Mouse (Mus musculus) CH12.LX (cell line): Measurements from ENCODE around the gene Gpr179. TPM values are rescaled to one million over a fixed set of nuclear protein-coding genes. Genes with fewer than 3 reads are reported as not detected.

Experiments used
- DNase-seq: peaks from one replicate; pipeline ENCODE4 v3.0.0-alpha.2; 2013; ENCODE audit errors: extremely low read depth
- H3K27ac ChIP-seq: 2 replicates; pipeline ENCODE4 v1.5.1; 2012; ENCODE audit warnings: low read depth, mild to moderate bottlenecking, control low read depth, moderate library complexity; ENCODE audit not compliant: insufficient read depth
- H3K27me3 ChIP-seq: replicated peaks from 2 replicates; pipeline ENCODE3; 2012; ENCODE audit warnings: inconsistent platforms
- H3K36me3 ChIP-seq, 2 experiments: replicated peaks in 1 of 2; 2 replicates each; pipeline versions ENCODE3 to v1.6.1; 2012; ENCODE audit warnings: inconsistent platforms in 1 of 2, low read length in 1 of 2, mild to moderate bottlenecking in 1 of 2, mixed read lengths in 1 of 2, moderate library complexity in 1 of 2; ENCODE audit not compliant: control insufficient read depth in 1 of 2, insufficient read depth in 1 of 2
- H3K4me1 ChIP-seq, 2 experiments: 2 replicates each; pipeline ENCODE4 v1.6.1; 2012; ENCODE audit warnings: inconsistent platforms in 1 of 2, moderate library complexity in 1 of 2; ENCODE audit not compliant: insufficient read depth in 2 of 2, control insufficient read depth in 1 of 2
- H3K4me2 ChIP-seq: 2 replicates; pipeline ENCODE4 v1.6.1; 2012; ENCODE audit warnings: low read depth, mild to moderate bottlenecking, control low read depth; ENCODE audit not compliant: poor library complexity, insufficient read depth, severe bottlenecking
- H3K4me3 ChIP-seq, 3 experiments: fragments of 150-350 bp in 1 of 3; sonication (generic) in 1 of 3; replicated peaks in 1 of 3; 2 replicates each; pipeline versions ENCODE3 to v1.5.1; 2011 to 2012; ENCODE audit warnings: low read depth in 2 of 3, low read length in 2 of 3, mild to moderate bottlenecking in 2 of 3, moderate library complexity in 2 of 3, control low read depth in 1 of 3, improper control_type of control experiment in 1 of 3, inconsistent platforms in 1 of 3, mixed read lengths in 1 of 3; ENCODE audit not compliant: poor library complexity in 1 of 3
- H3K79me2 ChIP-seq: replicated peaks from 2 replicates; pipeline ENCODE4 v1.6.1; 2012; ENCODE audit warnings: mild to moderate bottlenecking, moderate library complexity; ENCODE audit not compliant: control insufficient read depth, poor library complexity, insufficient read depth, severe bottlenecking; ENCODE audit errors: extremely low read depth
- H3K9ac ChIP-seq: 2 replicates; pipeline ENCODE4 v1.6.1; 2012; ENCODE audit warnings: low read depth, mild to moderate bottlenecking, control low read depth, moderate library complexity; ENCODE audit not compliant: insufficient read depth
- H3K9me3 ChIP-seq: replicated peaks from 2 replicates; pipeline ENCODE3; 2012; ENCODE audit warnings: low read length, inconsistent platforms, mixed read lengths
- CHD1 ChIP-seq: IDR thresholded peaks from 2 replicates; pipeline ENCODE4 v1.6.1; 2012; ENCODE audit warnings: low read depth, low read length, improper control_type of control experiment, inconsistent platforms
- CHD2 ChIP-seq: IDR thresholded peaks from 2 replicates; pipeline ENCODE4 v1.6.1; 2011; ENCODE audit warnings: low read length, improper control_type of control experiment
- CTCF ChIP-seq, 2 experiments: IDR thresholded peaks in 1 of 2; conservative IDR thresholded peaks in 1 of 2; 2 replicates each; pipeline ENCODE4 v1.5.1; 2011 to 2012; ENCODE audit warnings: low read depth in 2 of 2, low read length in 2 of 2, improper control_type of control experiment in 1 of 2, inconsistent platforms in 1 of 2, mild to moderate bottlenecking in 1 of 2, moderate library complexity in 1 of 2
- E2F4 ChIP-seq: IDR thresholded peaks from 2 replicates; pipeline ENCODE4 v1.6.1; 2011; ENCODE audit warnings: low read depth, low read length, improper control_type of control experiment; ENCODE audit not compliant: insufficient replicate concordance
- ELF1 ChIP-seq: IDR thresholded peaks from 2 replicates; pipeline ENCODE4 v1.6.1; 2014; ENCODE audit warnings: low read depth, mild to moderate bottlenecking, inconsistent platforms, low read length, improper control_type of control experiment
- EP300 ChIP-seq: IDR thresholded peaks from 2 replicates; pipeline ENCODE4 v1.6.1; 2011; ENCODE audit warnings: low read length, improper control_type of control experiment
- ETS1 ChIP-seq: conservative IDR thresholded peaks from 2 replicates; pipeline ENCODE4 v1.6.1; 2012; ENCODE audit warnings: low read depth, mild to moderate bottlenecking, inconsistent platforms, low read length, improper control_type of control experiment, moderate library complexity
- IRF4 ChIP-seq: IDR thresholded peaks from 2 replicates; pipeline ENCODE4 v1.6.1; 2014; ENCODE audit warnings: low read depth, mild to moderate bottlenecking, inconsistent platforms, low read length, improper control_type of control experiment
- KAT2A ChIP-seq: IDR thresholded peaks from 2 replicates; pipeline ENCODE4 v1.6.1; 2012; ENCODE audit warnings: low read length, improper control_type of control experiment, inconsistent platforms; ENCODE audit not compliant: insufficient replicate concordance
- MAFK ChIP-seq: IDR thresholded peaks from 2 replicates; pipeline ENCODE4 v1.6.1; 2011; ENCODE audit warnings: low read length, improper control_type of control experiment; ENCODE audit not compliant: insufficient replicate concordance
- MAX ChIP-seq: IDR thresholded peaks from 2 replicates; pipeline ENCODE4 v1.6.1; 2011; ENCODE audit warnings: low read length, improper control_type of control experiment
- MAZ ChIP-seq: IDR thresholded peaks from 2 replicates; pipeline ENCODE4 v1.6.1; 2012; ENCODE audit warnings: low read depth, mild to moderate bottlenecking, inconsistent platforms, low read length, improper control_type of control experiment, moderate library complexity
- NELFE ChIP-seq: IDR thresholded peaks from 2 replicates; pipeline ENCODE4 v1.6.1; 2011; ENCODE audit warnings: low read depth, low read length, improper control_type of control experiment
- PAX5 ChIP-seq: IDR thresholded peaks from 2 replicates; pipeline ENCODE4 v1.6.1; 2012; ENCODE audit warnings: low read length, inconsistent platforms, mixed read lengths
- RAD21 ChIP-seq: IDR thresholded peaks from 2 replicates; pipeline ENCODE4 v1.6.1; 2011; ENCODE audit warnings: low read depth, mild to moderate bottlenecking, low read length, improper control_type of control experiment, moderate library complexity
- SIN3A ChIP-seq: IDR thresholded peaks from 2 replicates; pipeline ENCODE4 v1.6.1; 2012; ENCODE audit warnings: low read length, improper control_type of control experiment, inconsistent platforms
- SMC3 ChIP-seq: IDR thresholded peaks from 2 replicates; pipeline ENCODE4 v1.6.1; 2011; ENCODE audit warnings: low read depth, low read length, improper control_type of control experiment
- TBP ChIP-seq: conservative IDR thresholded peaks from 2 replicates; pipeline ENCODE4 v1.6.1; 2011; ENCODE audit warnings: low read depth, low read length, improper control_type of control experiment
- TCF12 ChIP-seq: IDR thresholded peaks from 2 replicates; pipeline ENCODE4 v1.6.1; 2014; ENCODE audit warnings: low read depth, mild to moderate bottlenecking, inconsistent platforms, low read length, improper control_type of control experiment
- UBTF ChIP-seq: IDR thresholded peaks from 2 replicates; pipeline ENCODE4 v1.6.1; 2012; ENCODE audit warnings: low read depth, mild to moderate bottlenecking, inconsistent platforms, low read length, improper control_type of control experiment, moderate library complexity
- USF2 ChIP-seq: conservative IDR thresholded peaks from 2 replicates; pipeline ENCODE4 v1.6.1; 2011; ENCODE audit warnings: low read depth, low read length, improper control_type of control experiment
- ZC3H11A ChIP-seq: IDR thresholded peaks from 2 replicates; pipeline ENCODE4 v1.6.1; 2012; ENCODE audit warnings: low read depth, mild to moderate bottlenecking, inconsistent platforms, low read length, improper control_type of control experiment
- ZKSCAN1 ChIP-seq: IDR thresholded peaks from 2 replicates; pipeline ENCODE4 v1.6.1; 2012; ENCODE audit warnings: low read depth, inconsistent platforms, low read length, improper control_type of control experiment, borderline replicate concordance
- ZNF384 ChIP-seq: IDR thresholded peaks from 2 replicates; pipeline ENCODE4 v1.6.1; 2012; ENCODE audit warnings: low read depth, low read length, improper control_type of control experiment, inconsistent platforms
- dilution Hi-C: fragments of 300-500 bp; cut with MboI; formaldehyde crosslinking; loops from 2 replicates; pipeline ENCODE4 v1.14.3; 2020; ENCODE audit warnings: low sequenced_read_pairs; ENCODE audit not compliant: extremely low pct_unique_long_range_greater_than_20kb, extremely low pct_ligation_motif_present
- in situ Hi-C: fragments of 300-500 bp; cut with MboI; formaldehyde crosslinking; loops from 3 replicates; pipeline ENCODE4 v1.14.3; 2019; ENCODE audit warnings: low sequenced_read_pairs, low pct_ligation_motif_present, low pct_unique_long_range_greater_than_20kb, mixed read lengths
- polyA plus RNA-seq: library from polyadenylated mRNA; unstranded; fragments of >175 nt; gene quantifications from 2 replicates; pipeline ENCODE4 v1.2.1, GENCODE M21; 2012; ENCODE audit warnings: low read depth; ENCODE audit not compliant: insufficient read length
- total RNA-seq, 2 experiments: library from RNA; depleted of rRNA; stranded (reverse); fragments of 300-350 nt in 1 of 2; fragments of >200 nt in 1 of 2; gene quantifications; 2 replicates each; pipeline ENCODE4 v1.2.3; 2012 to 2014

Gene Gpr179
- total and polyA plus RNA-seq, 3 experiments, result 0.03 to 0.08 TPM; not detected in 1

- H3K27ac ChIP-seq, result no peak overlapping the region
- H3K4me1 ChIP-seq, result peaks cover 8 to 11% of the 10 kb centered on the region in 2 experiments
- no peak overlapping the region for H3K4me2 ChIP-seq
- no peak overlapping the region for H3K9ac ChIP-seq
- H3K27me3 ChIP-seq, result peaks cover 31% of the 10 kb centered on the region
- H3K79me2 ChIP-seq, result no peaks in the 10 kb centered on the region
- DNase-seq, result no peak
- H3K9me3 ChIP-seq, result peaks cover 7% of the 10 kb centered on the region
- dilution Hi-C loops, result no loop called here
- no peaks in the 10 kb centered on the region for H3K36me3 ChIP-seq
- TF ChIP-seq NELFE, result no peak
- TF ChIP-seq SMC3, result no peak
- in situ Hi-C loops, result no loop called here
- no peak overlapping the region for H3K4me3 ChIP-seq
Observed at GRCm38 (mm10) chr11:97345446-97345845, 6.4 kb downstream of the Gpr179 start.

- Histone ChIP-seq H3K27me3 (peaks cover 24% of the 10 kb centered on the region), H3K9ac (no peak overlapping the region)
Observed at GRCm38 (mm10) chr11:97343619-97344018, 8.3 kb downstream of the Gpr179 start.

GRCm38 (mm10) chr11:97343175-97343574 lies 8.7 kb downstream of the Gpr179 start:
- H3K4me2 ChIP-seq, result no peak overlapping the region
- no peaks in the 10 kb centered on the region for H3K9me3 ChIP-seq
- no peak overlapping the region for H3K9ac ChIP-seq
- H3K27me3 ChIP-seq, result peaks cover 20% of the 10 kb centered on the region
- dilution Hi-C loops, result no loop called here
- no peaks in the 10 kb centered on the region for H3K79me2 ChIP-seq
- no peaks in the 10 kb centered on the region for H3K36me3 ChIP-seq
- in situ Hi-C loops, result no loop called here
- no peak overlapping the region for H3K27ac ChIP-seq
- H3K4me3 ChIP-seq, result no peak overlapping the region
- no peak for DNase-seq
- TF ChIP-seq TBP, result no peak
- no peak for TF ChIP-seq IRF4
- TF ChIP-seq USF2, result no peak
- TF ChIP-seq E2F4, result no peak
- TF ChIP-seq PAX5, result no peak
- no peak for TF ChIP-seq SIN3A
- TF ChIP-seq, all 38 proteins: peak for 0
- peaks cover 8 to 15% of the 10 kb centered on the region in 2 experiments for H3K4me1 ChIP-seq

More at GRCm38 (mm10) chr11:97343619-97344018, 8.3 kb downstream of the Gpr179 start:
- no peak overlapping the region for H3K27ac ChIP-seq
- no peaks in the 10 kb centered on the region for H3K79me2 ChIP-seq
- H3K4me3 ChIP-seq, result no peak overlapping the region
- no peak for TF ChIP-seq E2F4
- no peak for TF ChIP-seq KAT2A
- no peak for TF ChIP-seq UBTF
- TF ChIP-seq ZKSCAN1, result no peak
- peak; percentile 23 for TF ChIP-seq RAD21
- no peak for TF ChIP-seq ETS1
- no peak for TF ChIP-seq PAX5
- TF ChIP-seq ELF1, result no peak
- no peak for TF ChIP-seq CHD1
- no peak for TF ChIP-seq MAFK
- no peak for TF ChIP-seq ZC3H11A
- TF ChIP-seq CHD2, result no peak
- TF ChIP-seq TCF12, result no peak
- no peak for TF ChIP-seq ZNF384
- TF ChIP-seq SMC3, result peak; percentile 40
- TF ChIP-seq MAZ, result no peak
- TF ChIP-seq CTCF (conservative IDR thresholded peaks at IDR 0.05 in 1 of 2, IDR thresholded peaks at IDR 0.05 in 1 of 2; ENCODE audit: low read depth in 2 of 2, low read length in 2 of 2), result peak in 1 of 2 experiments; percentile 63; a peak in 2 of 4 replicates
- no peak for TF ChIP-seq MAX
- no peak for TF ChIP-seq EP300
- in situ Hi-C loops, result no loop called here
- no peaks in the 10 kb centered on the region for H3K36me3 ChIP-seq
- no peak for DNase-seq
- peaks cover 3% of the 10 kb centered on the region for H3K9me3 ChIP-seq
- dilution Hi-C loops, result no loop called here
- H3K4me1 ChIP-seq, result peaks cover 8 to 15% of the 10 kb centered on the region in 2 experiments
- no peak overlapping the region for H3K4me2 ChIP-seq
